ENCODE assay signal across 8 mouse cellular contexts in genomic region chr9:109094553-109095136, GRCm38 (mm10). TPM values are rescaled to one million over a fixed set of nuclear protein-coding genes. Genes with fewer than 3 reads are reported as not detected.
A peak's percentile ranks its signal among the peaks of the same experiment; 100 is the strongest.
DNase-seq lines count a peak whose midpoint lies in the region; ATAC-seq and TF ChIP-seq lines count a peak whose summit lies in the region.

No protein-coding gene starts in this region.

- no peak for DNase-seq in heart, adult 9 months (ENCODE audit: low spot score in 2 of 2)
- peak; percentile 77 for DNase-seq in embryo, embryonic 10.5 days (ENCODE audit: low spot score)
- peak; percentile 67 for DNase-seq in lung, embryonic 14.5 days
- no peak for DNase-seq in left cerebral cortex, adult 18-20 months (ENCODE audit: low spot score in 2 of 2)
- DNase-seq in left cerebral cortex, postnatal 4 days = no peak

- ATAC-seq in heart, embryonic 16.5 days (replicated peaks; ENCODE audit: extremely low read depth, insufficient read depth, low FRiP score) = peak; percentile 8; the same call in 1 of the 2 replicates
- peak; percentile 55 for ATAC-seq in intestine, embryonic 15.5 days
- ATAC-seq in lung, embryonic 14.5 days (ENCODE audit: insufficient read depth) = peak; percentile 11

- peak overlapping the region; percentile 97 for H3K27ac ChIP-seq in heart, embryonic 16.5 days (ENCODE audit: low read length)
- H3K27ac ChIP-seq in intestine, embryonic 15.5 days = peak overlapping the region; percentile 98
- peak overlapping the region; percentile 99 for H3K27ac ChIP-seq in lung, embryonic 14.5 days (ENCODE audit: low read depth)
- H3K27ac ChIP-seq in olfactory bulb, adult 2 months (ENCODE audit: insufficient read depth, low read depth, low read length) = peak overlapping the region; percentile 81; the same call in 1 of the 2 replicates

- intact Hi-C loops in left cerebral cortex, postnatal 4 days (cut with DNase I) = no loop called here

- peaks cover 49% of the 10 kb centered on the region for H3K4me1 ChIP-seq in heart, embryonic 16.5 days (ENCODE audit: control insufficient read depth, insufficient read depth, low read length)
- peaks cover 56% of the 10 kb centered on the region for H3K4me1 ChIP-seq in intestine, embryonic 15.5 days (replicated peaks)
- H3K4me1 ChIP-seq in lung, embryonic 14.5 days (ENCODE audit: insufficient read depth) = peaks cover 32% of the 10 kb centered on the region
- peaks cover 35% of the 10 kb centered on the region for H3K4me1 ChIP-seq in olfactory bulb, adult 2 months (ENCODE audit: control insufficient read depth, insufficient read depth, low read length)

- peak overlapping the region; percentile 89 for H3K9ac ChIP-seq in heart, embryonic 16.5 days (ENCODE audit: low read length)
- peak overlapping the region; percentile 84 for H3K9ac ChIP-seq in intestine, embryonic 15.5 days
- H3K9ac ChIP-seq in lung, embryonic 14.5 days = peak overlapping the region; percentile 98

- no peak for TF ChIP-seq CTCF in lung, embryonic 14.5 days (IDR thresholded peaks at IDR 0.05; ENCODE audit: low read depth)
- TF ChIP-seq CTCF in olfactory bulb, adult 2 months (IDR thresholded peaks at IDR 0.05; ENCODE audit: insufficient read depth, low read depth, low read length) = no peak

- H3K27me3 ChIP-seq in heart, embryonic 16.5 days (ENCODE audit: control insufficient read depth, insufficient read depth, low read length) = no peaks in the 10 kb centered on the region
- H3K27me3 ChIP-seq in intestine, embryonic 15.5 days (replicated peaks) = no peaks in the 10 kb centered on the region
- H3K27me3 ChIP-seq in lung, embryonic 14.5 days (ENCODE audit: insufficient read depth, low read length) = no peaks in the 10 kb centered on the region

- peak overlapping the region; percentile 73 for H3K4me3 ChIP-seq in heart, embryonic 16.5 days (ENCODE audit: low read length)
- peak overlapping the region; percentile 72 for H3K4me3 ChIP-seq in intestine, embryonic 15.5 days (replicated peaks)
- H3K4me3 ChIP-seq in lung, embryonic 14.5 days (ENCODE audit: low read depth, low read length) = peak overlapping the region; percentile 72
- H3K4me3 ChIP-seq in olfactory bulb, adult 2 months (ENCODE audit: insufficient read depth, low read depth, low read length) = peak overlapping the region; percentile 90

- TF ChIP-seq POLR2A in olfactory bulb, adult 2 months (IDR thresholded peaks at IDR 0.05; ENCODE audit: insufficient read depth, low read depth, low read length) = no peak

- peak overlapping the region; percentile 81 for H3K4me2 ChIP-seq in heart, embryonic 16.5 days (ENCODE audit: low read depth, low read length)
- peak overlapping the region; percentile 85 for H3K4me2 ChIP-seq in intestine, embryonic 15.5 days (replicated peaks)
- peak overlapping the region; percentile 87 for H3K4me2 ChIP-seq in lung, embryonic 14.5 days

- no peaks in the 10 kb centered on the region for H3K9me3 ChIP-seq in heart, embryonic 16.5 days (replicated peaks; ENCODE audit: control insufficient read depth, low read length)
- H3K9me3 ChIP-seq in intestine, embryonic 15.5 days = no peaks in the 10 kb centered on the region
- no peaks in the 10 kb centered on the region for H3K9me3 ChIP-seq in lung, embryonic 14.5 days (ENCODE audit: low read depth, low read length)

- 4% methylated on average over 21 of the region's 21 CpGs for WGBS in heart, embryonic 16.5 days
- 3% methylated on average over 16 of the region's 21 CpGs for WGBS in intestine, embryonic 15.5 days
- 2% methylated on average over 21 of the region's 21 CpGs for WGBS in lung, embryonic 14.5 days
- WGBS in olfactory bulb, adult 2 months = 9% methylated on average over 21 of the region's 21 CpGs

- H3K36me3 ChIP-seq in heart, embryonic 16.5 days (ENCODE audit: control insufficient read depth, insufficient read depth) = 0 out of 2 replicates have a peak, but pooled peaks cover 2% of the 10 kb centered on the region
- peaks cover 9% of the 10 kb centered on the region; the same call in 1 of the 2 replicates for H3K36me3 ChIP-seq in intestine, embryonic 15.5 days
- peaks cover 10% of the 10 kb centered on the region; the same call in 1 of the 2 replicates for H3K36me3 ChIP-seq in lung, embryonic 14.5 days (ENCODE audit: insufficient read depth)

RNA-seq across cellular contexts. Expression of gene Plxnb1, which starts 0.5 kb away (rescaled TPM):
- polyA plus RNA-seq in heart, embryonic 16.5 days (2015; fragmentation: Nextera tagmentation; extraction: Ambion mirVana) = 7.8 and 8.8 TPM in 2 replicates
- polyA plus RNA-seq in intestine, embryonic 15.5 days (2015; fragmentation: Nextera tagmentation; extraction: Ambion mirVana) = 7.1 TPM in 2 replicates
- polyA plus RNA-seq in lung, embryonic 14.5 days (2014; fragmentation: Nextera tagmentation; extraction: Ambion mirVana) = 16.1 and 18.4 TPM in 2 replicates
- not detected in 2 replicates for polyA plus RNA-seq in olfactory bulb, adult 2 months (2012; ENCODE audit: insufficient read depth, insufficient read length, low replicate concordance, missing spikeins)
- 10 to 100 TPM; 57.1 to 58.4 TPM for total RNA-seq in left cerebral cortex, adult 18-20 months (2021)
- total RNA-seq in left cerebral cortex, postnatal 4 days (2021) = 100 to 1,000 TPM in 1 of 2 experiments, 10 to 100 TPM in 1; 90.0 to 105 TPM

RNA-seq across cellular contexts. Expression of gene Tma7, which starts 12.3 kb away (rescaled TPM):
- polyA plus RNA-seq in heart, embryonic 16.5 days (2015; fragmentation: Nextera tagmentation; extraction: Ambion mirVana) = 414 and 431 TPM in 2 replicates
- polyA plus RNA-seq in intestine, embryonic 15.5 days (2015; fragmentation: Nextera tagmentation; extraction: Ambion mirVana) = 619 and 707 TPM in 2 replicates
- polyA plus RNA-seq in lung, embryonic 14.5 days (2014; fragmentation: Nextera tagmentation; extraction: Ambion mirVana) = 599 and 638 TPM in 2 replicates
- not detected in 2 replicates for polyA plus RNA-seq in olfactory bulb, adult 2 months (2012; ENCODE audit: insufficient read depth, insufficient read length, low replicate concordance, missing spikeins)
- 100 to 1,000 TPM; 308 to 319 TPM for total RNA-seq in left cerebral cortex, adult 18-20 months (2021)
- total RNA-seq in left cerebral cortex, postnatal 4 days (2021) = 100 to 1,000 TPM; 385 to 398 TPM

RNA-seq across cellular contexts. Expression of gene Ccdc51, which starts 12.4 kb away (rescaled TPM):
- polyA plus RNA-seq in heart, embryonic 16.5 days (2015; fragmentation: Nextera tagmentation; extraction: Ambion mirVana) = 14.7 and 15.9 TPM in 2 replicates
- 16.1 and 17.2 TPM in 2 replicates for polyA plus RNA-seq in intestine, embryonic 15.5 days (2015; fragmentation: Nextera tagmentation; extraction: Ambion mirVana)
- 9.3 and 10.6 TPM in 2 replicates for polyA plus RNA-seq in lung, embryonic 14.5 days (2014; fragmentation: Nextera tagmentation; extraction: Ambion mirVana)
- not detected in 2 replicates for polyA plus RNA-seq in olfactory bulb, adult 2 months (2012; ENCODE audit: insufficient read depth, insufficient read length, low replicate concordance, missing spikeins)
- 1 to 10 TPM; 8.1 to 8.7 TPM for total RNA-seq in left cerebral cortex, adult 18-20 months (2021)
- 1 to 10 TPM; 7.9 to 8.4 TPM for total RNA-seq in left cerebral cortex, postnatal 4 days (2021)

RNA-seq across cellular contexts. Expression of gene Atrip, which starts 20.7 kb away (rescaled TPM):
- polyA plus RNA-seq in heart, embryonic 16.5 days (2015; fragmentation: Nextera tagmentation; extraction: Ambion mirVana) = 15.6 and 17.3 TPM in 2 replicates
- 21.3 and 22.4 TPM in 2 replicates for polyA plus RNA-seq in intestine, embryonic 15.5 days (2015; fragmentation: Nextera tagmentation; extraction: Ambion mirVana)
- 24.5 and 27.6 TPM in 2 replicates for polyA plus RNA-seq in lung, embryonic 14.5 days (2014; fragmentation: Nextera tagmentation; extraction: Ambion mirVana)
- polyA plus RNA-seq in olfactory bulb, adult 2 months (2012; ENCODE audit: insufficient read depth, insufficient read length, low replicate concordance, missing spikeins) = not detected in 2 replicates
- total RNA-seq in left cerebral cortex, adult 18-20 months (2021) = 10 to 100 TPM; 25.3 to 29.7 TPM
- total RNA-seq in left cerebral cortex, postnatal 4 days (2021) = 10 to 100 TPM; 33.4 to 37.4 TPM

RNA-seq across cellular contexts. Expression of gene Trex1, which starts 35.1 kb away (rescaled TPM):
- polyA plus RNA-seq in heart, embryonic 16.5 days (2015; fragmentation: Nextera tagmentation; extraction: Ambion mirVana) = 12.5 and 14.5 TPM in 2 replicates
- 12.5 and 13.4 TPM in 2 replicates for polyA plus RNA-seq in intestine, embryonic 15.5 days (2015; fragmentation: Nextera tagmentation; extraction: Ambion mirVana)
- 10.6 and 11.6 TPM in 2 replicates for polyA plus RNA-seq in lung, embryonic 14.5 days (2014; fragmentation: Nextera tagmentation; extraction: Ambion mirVana)
- not detected in 2 replicates for polyA plus RNA-seq in olfactory bulb, adult 2 months (2012; ENCODE audit: insufficient read depth, insufficient read length, low replicate concordance, missing spikeins)
- total RNA-seq in left cerebral cortex, adult 18-20 months (2021) = 10 to 100 TPM; 13.4 to 13.7 TPM
- total RNA-seq in left cerebral cortex, postnatal 4 days (2021) = 10 to 100 TPM; 14.8 to 15.1 TPM

Comparison
In these comparisons a context has a peak if more than half of its experiments do, and no peak if none do; other contexts are left out.
1. DNase-seq: peak in embryo, embryonic 10.5 days (single experiment) and lung, embryonic 14.5 days (single experiment); none in heart, adult 9 months (0 of 2), left cerebral cortex, adult 18-20 months (0 of 2) and left cerebral cortex, postnatal 4 days (single experiment).
2. RNA of gene Ccdc51, which starts 12.4 kb away (polyA plus RNA-seq): 16.1 to 17.2 TPM in intestine, embryonic 15.5 days, 14.7 to 15.9 TPM in heart, embryonic 16.5 days and 9.3 to 10.6 TPM in lung, embryonic 14.5 days; not detected in olfactory bulb, adult 2 months; every median in the first group is over 10 times any median in the second.
3. Peak in every context shown above with its lines, with median percentiles within 50 percentile points of each other: ATAC-seq, H3K27ac ChIP-seq, H3K4me2 ChIP-seq, H3K4me3 ChIP-seq and H3K9ac ChIP-seq.